Mouse (Mus musculus) left cerebral cortex, adult 6 months (tissue): Measurements from ENCODE around the gene Gm45234. TPM values are rescaled to one million over a fixed set of nuclear protein-coding genes. Genes with fewer than 3 reads are reported as not detected.

Experiments used
- long read RNA-seq, 2 experiments: library from polyadenylated mRNA; unstranded; transcript quantifications; one replicate each; pipeline ENCODE4 v2.0.0; 2019 to 2020
- polyA plus RNA-seq: library from polyadenylated mRNA; unstranded; fragments of <200 nt; fragmentation: Nextera tagmentation; gene quantifications from 2 replicates; pipeline ENCODE4 v1.2.3, GENCODE M21; 2021

Gene Gm45234
- polyA plus RNA-seq = not detected in 2 replicates
- long read RNA-seq, experiment 1 = 0 reads
- long read RNA-seq, experiment 2, partial matches to known transcripts = 0 of 1 reads
- long read RNA-seq, experiment 2, other reads (novel, unspliced or antisense) = 1 of 1 reads

GRCm38 (mm10) chr6:124755831-124756595 is at the start of gene Gm45234, which contains the start of gene Atn1:
Gm45234 (minus strand) TSS chr6:124756021.
Atn1 (minus strand) TSS chr6:124756524.

DNA sequence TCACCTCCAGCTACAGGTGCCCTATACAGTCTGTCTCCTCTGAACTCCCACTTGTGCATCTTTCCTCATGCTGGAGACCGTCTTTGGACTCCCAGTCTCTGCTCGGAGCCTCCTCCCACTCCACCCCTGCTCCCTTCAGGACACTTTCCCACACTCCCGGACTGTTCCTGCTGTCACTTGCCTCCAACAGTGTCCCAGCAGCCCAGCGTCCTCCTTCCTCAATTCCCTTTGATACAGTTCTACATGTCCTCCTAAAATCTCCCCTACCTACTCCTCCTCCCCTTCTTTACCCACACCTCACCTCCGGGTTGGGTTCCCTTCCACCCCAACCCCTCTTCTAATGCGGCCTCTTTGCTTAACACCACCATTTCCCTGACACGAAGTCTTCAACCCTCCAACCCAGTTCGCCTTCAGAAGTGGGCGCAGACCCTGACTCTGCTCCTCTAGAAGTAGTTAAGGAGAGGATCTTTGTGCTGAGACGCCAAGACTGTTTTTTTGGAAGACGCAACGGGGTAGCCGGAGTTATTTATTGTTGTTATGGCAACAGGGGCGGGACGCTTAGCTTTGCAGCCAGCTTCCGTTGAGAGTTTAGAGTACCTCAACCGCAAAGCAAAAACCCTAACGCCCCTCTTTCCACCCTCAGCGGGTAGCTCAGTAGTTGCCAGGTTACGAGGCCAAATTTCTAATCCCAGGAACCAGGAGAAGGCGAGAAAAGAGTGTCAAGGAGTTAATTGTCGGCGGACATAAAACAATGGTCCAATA is 23.6 kb upstream of the Gm45234 start, which contains the start of gene Lrrc23:
Gene Lrrc23 (minus strand): TSS at position 506 of the 762 bp plus-strand sequence.

GRCm38 (mm10) chr6:124769101-124769765 is 13.4 kb upstream of the Gm45234 start, which contains the start of gene Eno2:
Eno2 (minus strand) TSS chr6:124769673.

GRCm38 (mm10) chr6:124740888-124741761 is 14.7 kb downstream of the Gm45234 start, which contains the start of gene Grcc10:
Grcc10 (minus strand) TSS chr6:124741374.

DNA sequence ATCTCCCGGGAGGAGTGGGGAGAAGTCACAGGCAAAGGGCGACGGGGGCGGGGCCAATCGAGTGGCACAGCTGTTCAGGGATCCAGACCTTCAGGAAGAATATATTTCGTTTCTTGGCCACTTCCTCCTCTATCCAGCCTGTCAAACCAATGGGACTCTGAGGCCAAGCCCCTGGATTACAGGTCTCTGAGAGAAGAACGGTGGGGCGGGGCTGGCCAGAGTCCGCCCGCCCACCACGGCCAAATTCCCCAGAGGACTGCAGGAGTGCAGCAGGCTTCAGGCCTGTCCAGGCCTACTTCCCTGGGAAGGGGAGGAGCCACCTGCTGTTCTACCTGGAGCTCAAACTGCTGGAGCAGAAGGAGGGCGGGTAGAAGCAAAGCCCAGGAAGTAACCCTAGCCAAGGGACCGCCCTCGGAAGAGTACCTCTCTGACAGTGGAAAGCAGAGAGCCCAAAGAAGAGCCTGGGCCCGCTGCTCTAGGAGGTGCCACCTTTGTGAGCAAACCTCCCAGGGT is 17.3 kb downstream of the Gm45234 start, which contains the start of gene Ptpn6:
Gene Ptpn6 (minus strand): TSS at position 204 of the 513 bp plus-strand sequence.

DNA sequence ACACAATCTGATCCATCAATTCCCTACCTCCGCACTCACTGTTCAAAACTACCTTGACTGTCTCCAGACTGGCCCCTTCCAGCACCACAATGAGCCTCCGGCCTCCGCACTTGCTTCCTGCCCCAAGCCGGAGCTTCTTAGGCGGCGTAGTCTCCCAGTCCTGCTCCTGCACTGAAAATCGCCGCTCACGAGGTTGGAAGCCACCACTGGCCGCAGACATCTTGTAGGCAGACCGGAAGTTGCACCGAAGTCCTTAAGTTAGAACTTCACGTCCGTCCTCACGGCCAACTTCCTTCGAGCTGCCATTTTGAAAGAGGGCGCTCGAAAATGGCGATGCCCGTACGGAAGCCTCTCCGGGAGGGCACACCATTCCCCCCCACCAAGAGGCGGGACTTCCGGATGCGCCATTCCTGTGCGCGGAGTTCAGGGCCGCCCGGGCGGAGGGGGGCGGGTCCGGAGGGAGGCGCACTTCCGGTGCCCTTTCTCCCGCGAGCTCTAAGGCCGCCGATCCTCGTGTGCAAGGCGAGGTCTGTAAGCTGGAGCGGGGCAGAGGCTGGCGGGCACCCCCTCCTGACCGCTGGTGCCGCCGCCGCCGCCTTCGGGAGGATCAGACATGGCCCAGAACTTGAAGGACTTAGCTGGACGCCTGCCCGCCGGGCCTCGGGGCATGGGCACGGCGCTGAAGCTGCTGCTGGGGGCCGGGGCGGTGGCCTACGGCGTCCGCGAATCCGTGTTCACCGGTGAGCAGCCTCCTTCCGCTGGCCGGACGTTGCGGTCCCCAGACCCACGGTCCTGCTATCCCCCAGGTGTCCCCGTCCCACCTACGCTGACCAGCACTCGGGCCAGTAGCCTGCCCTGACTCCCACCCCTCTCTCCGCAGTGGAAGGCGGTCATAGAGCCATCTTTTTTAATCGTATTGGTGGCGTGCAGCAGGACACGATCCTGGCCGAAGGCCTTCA is 43.7 kb downstream of the Gm45234 start, which contains the start of the genes Emg1 and Phb2:
Gene Emg1 (minus strand): TSS at position 355 of the 959 bp plus-strand sequence.
Gene Phb2 (plus strand): TSS at position 513 of the 959 bp plus-strand sequence.

Other genes with a start within 250 kb of the Gm45234 start
- gene C1ra, start 243.6 kb downstream of the Gm45234 start, polyA plus RNA-seq = 2.4 and 2.5 TPM in 2 replicates
- 0.43 and 0.45 TPM in 2 replicates for gene C1s1, start 213.7 kb downstream of the Gm45234 start, polyA plus RNA-seq
- gene C1rb, start 185.7 kb downstream of the Gm45234 start, polyA plus RNA-seq = not detected in 2 replicates
- gene C1s2, start 119.9 kb downstream of the Gm45234 start, polyA plus RNA-seq = not detected in 2 replicates
- gene Lpcat3, start 93.0 kb downstream of the Gm45234 start, polyA plus RNA-seq = 14.8 and 15.8 TPM in 2 replicates
- gene Emg1, start 43.8 kb downstream of the Gm45234 start, polyA plus RNA-seq = 81.8 and 92.0 TPM in 2 replicates
- gene Phb2, start 43.7 kb downstream of the Gm45234 start, polyA plus RNA-seq = 143 and 147 TPM in 2 replicates
- gene Ptpn6, start 17.3 kb downstream of the Gm45234 start, polyA plus RNA-seq = 3.5 and 5.4 TPM in 2 replicates
- 1,134 and 1,230 TPM in 2 replicates for gene Grcc10, start 14.6 kb downstream of the Gm45234 start, polyA plus RNA-seq
- gene Atn1, start 503 bp upstream of the Gm45234 start, polyA plus RNA-seq = 12.8 and 30.3 TPM in 2 replicates
- 524 and 939 TPM in 2 replicates for gene Eno2, start 13.7 kb upstream of the Gm45234 start, polyA plus RNA-seq
- 0.85 and 2.2 TPM in 2 replicates for gene Lrrc23, start 23.7 kb upstream of the Gm45234 start, polyA plus RNA-seq
- gene Spsb2, start 52.6 kb upstream of the Gm45234 start, polyA plus RNA-seq = 3.9 and 5.0 TPM in 2 replicates
- gene Tpi1, start 58.3 kb upstream of the Gm45234 start, polyA plus RNA-seq = 1,295 and 1,347 TPM in 2 replicates
- gene Usp5, start 73.5 kb upstream of the Gm45234 start, polyA plus RNA-seq = 82.3 and 115 TPM in 2 replicates
- gene Cdca3, start 73.5 kb upstream of the Gm45234 start, polyA plus RNA-seq = 0.65 and 0.78 TPM in 2 replicates
- gene Gnb3, start 84.3 kb upstream of the Gm45234 start, polyA plus RNA-seq = not detected in 2 replicates
- 0.99 and 5.6 TPM in 2 replicates for gene P3h3, start 101.7 kb upstream of the Gm45234 start, polyA plus RNA-seq
- gene Gpr162, start 108.0 kb upstream of the Gm45234 start, polyA plus RNA-seq = 0.87 and 14.7 TPM in 2 replicates
- gene Cd4, start 132.2 kb upstream of the Gm45234 start, polyA plus RNA-seq = 5.7 and 6.2 TPM in 2 replicates
- gene Lag3, start 155.7 kb upstream of the Gm45234 start, polyA plus RNA-seq = 7.3 and 8.8 TPM in 2 replicates
- gene Ptms, start 164.1 kb upstream of the Gm45234 start, polyA plus RNA-seq = 367 and 833 TPM in 2 replicates
- 569 and 770 TPM in 2 replicates for gene Mlf2, start 175.4 kb upstream of the Gm45234 start, polyA plus RNA-seq
- 254 TPM in 2 replicates for gene Cops7a, start 209.5 kb upstream of the Gm45234 start, polyA plus RNA-seq
- 42.6 and 156 TPM in 2 replicates for gene Pianp, start 240.7 kb upstream of the Gm45234 start, polyA plus RNA-seq